Mouse (Mus musculus): ENCODE data around the gene Ubl5. TPM values are rescaled to one million over a fixed set of nuclear protein-coding genes. Genes with fewer than 3 reads are reported as not detected.

Ubl5 gene
- total RNA-seq, 2 experiments from 2014 or later, result 295 to 327 TPM

Other genes starting within 250 kb of the Ubl5 start
- gene Zfp26, start 182.7 kb upstream of the Ubl5 start, total RNA-seq (2021), result 10 to 100 TPM; 24.2 to 28.6 TPM
- gene Zfp426, start 150.1 kb upstream of the Ubl5 start, total RNA-seq (2021), result 10 to 100 TPM; 25.2 to 32.8 TPM
- 10 to 100 TPM; 44.3 to 45.1 TPM for gene Zfp266, start 121.5 kb upstream of the Ubl5 start, total RNA-seq (2021)
- 10 to 100 TPM; 23.9 to 24.8 TPM for gene Zfp846, start 61.6 kb upstream of the Ubl5 start, total RNA-seq (2021)
- 10 to 100 TPM; 19.6 to 22.6 TPM for gene Fbxl12, start 1.9 kb downstream of the Ubl5 start, total RNA-seq (2021)
- 10 to 100 TPM; 35.1 to 35.4 TPM for gene Pin1, start 9.2 kb downstream of the Ubl5 start, total RNA-seq (2021)
- gene Olfm2, start 103.5 kb downstream of the Ubl5 start, total RNA-seq (2021), result 10 to 100 TPM; 36.1 to 39.1 TPM
- gene Col5a3, start 172.2 kb downstream of the Ubl5 start, total RNA-seq (2021), result 1 to 10 TPM; 1.3 to 2.0 TPM
- not detected for gene Rdh8, start 175.6 kb downstream of the Ubl5 start, total RNA-seq (2021)
- 10 to 100 TPM; 68.4 to 69.6 TPM for gene A230050P20Rik, start 225.8 kb downstream of the Ubl5 start, total RNA-seq (2021)
- gene Angptl6, start 236.8 kb downstream of the Ubl5 start, total RNA-seq (2021), result 1 to 10 TPM; 9.8 to 9.9 TPM
- 10 to 100 TPM; 19.8 to 24.9 TPM for gene Ppan, start 245.3 kb downstream of the Ubl5 start, total RNA-seq (2021)